Mouse (Mus musculus) liver, adult (tissue): ENCODE data around the gene Erbin.

ENCODE experiments used
- GATA4 ChIP-seq: IDR thresholded peaks from 2 replicates; pipeline ENCODE4 v1.6.1; 2014; ENCODE audit warnings: mild to moderate bottlenecking, low read length; ENCODE audit not compliant: insufficient replicate concordance

Erbin gene

GRCm38 (mm10) chr13:103920933-103921830, 868 bp upstream of the Erbin start:
- no peak for TF ChIP-seq GATA4

- TF ChIP-seq GATA4, result no peak
Measured at GRCm38 (mm10) chr13:103919956-103920260, 406 bp downstream of the Erbin start.

- TF ChIP-seq GATA4, result no peak
Measured at GRCm38 (mm10) chr13:103919234-103919955, 919 bp downstream of the Erbin start.

GRCm38 (mm10) chr13:103918432-103918831, 1.9 kb downstream of the Erbin start:
- no peak for TF ChIP-seq GATA4

- no peak for TF ChIP-seq GATA4
Measured at GRCm38 (mm10) chr13:103914114-103914736, 6.1 kb downstream of the Erbin start.

GRCm38 (mm10) chr13:103912351-103912750, 8.0 kb downstream of the Erbin start:
- TF ChIP-seq GATA4, result no peak

GRCm38 (mm10) chr13:103910598-103910997, 9.7 kb downstream of the Erbin start:
- TF ChIP-seq GATA4, result no peak

GRCm38 (mm10) chr13:103909894-103910293, 10.4 kb downstream of the Erbin start:
- no peak for TF ChIP-seq GATA4

- no peak for TF ChIP-seq GATA4
Measured at GRCm38 (mm10) chr13:103900015-103900414, 20.3 kb downstream of the Erbin start.

- TF ChIP-seq GATA4, result no peak
Measured at GRCm38 (mm10) chr13:103897606-103898005, 22.7 kb downstream of the Erbin start.

GRCm38 (mm10) chr13:103893065-103893464, 27.2 kb downstream of the Erbin start:
- no peak for TF ChIP-seq GATA4

- TF ChIP-seq GATA4, result no peak
Measured at GRCm38 (mm10) chr13:103890038-103890437, 30.3 kb downstream of the Erbin start.

- TF ChIP-seq GATA4, result no peak
Measured at GRCm38 (mm10) chr13:103886503-103886902, 33.8 kb downstream of the Erbin start.

GRCm38 (mm10) chr13:103881200-103881599, 39.1 kb downstream of the Erbin start:
- no peak for TF ChIP-seq GATA4

- no peak for TF ChIP-seq GATA4
Measured at GRCm38 (mm10) chr13:103876743-103877142, 43.6 kb downstream of the Erbin start.

- TF ChIP-seq GATA4, result no peak
Measured at GRCm38 (mm10) chr13:103875823-103876514, 44.3 kb downstream of the Erbin start.

- no peak for TF ChIP-seq GATA4
Measured at GRCm38 (mm10) chr13:103870786-103871185, 49.5 kb downstream of the Erbin start.
